Mouse (Mus musculus) kidney, postnatal 0 days (tissue): ENCODE results near the gene Klk1b5. TPM values are rescaled to one million over a fixed set of nuclear protein-coding genes. Genes with fewer than 3 reads are reported as not detected.
"Not testable (repeated sequence)": the region's sequence is repeated elsewhere in the genome, so short reads cannot be mapped to it uniquely, and the experiment has no call there.

Experiments used
- ATAC-seq: fragments of 200-750 bp; cut with Nextera tagmentation; replicated peaks from 2 replicates; pipeline ENCODE4 v1.8.0; 2017; ENCODE audit warnings: low read depth, moderate number of reproducible peaks, moderate TSS enrichment, moderate library complexity; ENCODE audit not compliant: low FRiP score
- DNase-seq: peaks from one replicate; pipeline ENCODE4 v3.0.0-alpha.2; 2016; ENCODE audit warnings: low spot score
- H3K27ac ChIP-seq: fragments of 300-500 bp; sonication (generic); 2 replicates; pipeline ENCODE4 v1.5.1; 2014; ENCODE audit warnings: mild to moderate bottlenecking
- H3K27me3 ChIP-seq: fragments of 300-500 bp; sonication (generic); 2 replicates; pipeline ENCODE4 v1.6.1; 2014; ENCODE audit warnings: low read length, mixed read lengths; ENCODE audit not compliant: insufficient read depth
- H3K36me3 ChIP-seq: fragments of 300-500 bp; sonication (generic); 2 replicates; pipeline ENCODE4 v1.6.1; 2014; ENCODE audit warnings: low read length, mixed read lengths; ENCODE audit not compliant: insufficient read depth
- H3K4me1 ChIP-seq: fragments of 300-500 bp; sonication (generic); replicated peaks from 2 replicates; pipeline ENCODE4 v1.6.1; 2014; ENCODE audit warnings: antibody characterized with exemption, low read length, mixed read lengths; ENCODE audit not compliant: insufficient read depth
- H3K4me2 ChIP-seq: fragments of 300-500 bp; sonication (generic); 2 replicates; pipeline ENCODE4 v1.6.1; 2014; ENCODE audit warnings: mild to moderate bottlenecking, low read length, moderate library complexity, mixed read lengths
- H3K4me3 ChIP-seq: fragments of 300-500 bp; sonication (generic); replicated peaks from 2 replicates; pipeline ENCODE4 v1.5.1; 2014; ENCODE audit warnings: low read depth, low read length
- H3K9ac ChIP-seq: fragments of 300-500 bp; sonication (generic); 2 replicates; pipeline ENCODE4 v1.6.1; 2014; ENCODE audit warnings: low read depth, low read length
- H3K9me3 ChIP-seq: fragments of 300-500 bp; sonication (generic); replicated peaks from 2 replicates; pipeline ENCODE4 v1.6.1; 2016; ENCODE audit warnings: low read length, inconsistent platforms, mixed read lengths
- CTCF ChIP-seq: IDR thresholded peaks from 2 replicates; pipeline ENCODE4 v1.5.1; 2016; ENCODE audit warnings: antibody characterized with exemption, low read depth, mild to moderate bottlenecking, moderate library complexity
- WGBS: fragments of 180-500 bp; shearing (Covaris S2); extraction: QIAGEN DNeasy Blood & Tissue Kit; methylation state at CpG from one replicate; pipeline ENCODE4 v1.1.7; 2014; 5-methylcytosine and 5-hydroxymethylcytosine counted together
- polyA plus RNA-seq: library from polyadenylated mRNA; unstranded; fragments of >200 nt; fragmentation: Nextera tagmentation; extraction: Ambion mirVana; gene quantifications from 2 replicates; pipeline ENCODE4 v1.2.1, GENCODE M21; 2015

Gene Klk1b5
- polyA plus RNA-seq, 1 experiment from 2014 or later: 0.33 TPM

DNA sequence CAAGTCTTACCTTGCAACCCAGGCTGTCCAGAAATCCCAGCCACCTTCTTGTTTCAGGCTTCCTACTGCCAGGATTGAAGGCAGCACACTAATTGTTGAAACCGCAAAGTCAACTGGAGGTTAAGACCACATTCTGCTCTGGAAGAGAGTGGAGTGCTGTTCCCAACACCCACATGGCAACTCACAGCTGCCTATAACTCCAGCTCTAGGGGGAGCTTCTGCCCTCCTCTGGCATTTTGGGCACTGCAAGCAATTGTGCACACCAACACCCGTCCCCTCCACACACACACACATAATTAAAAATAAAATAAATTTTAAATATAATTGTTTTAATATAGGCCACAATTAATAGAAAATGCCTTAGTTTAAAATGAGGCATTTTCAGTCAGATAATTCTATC, 25.4 kb downstream of the Klk1b5 start:
- H3K36me3 ChIP-seq: no peaks in the 10 kb centered on the region
- no peak overlapping the region for H3K4me3 ChIP-seq
- H3K4me1 ChIP-seq: peaks cover 6% of the 10 kb centered on the region; the same call in 1 of the 2 replicates
- H3K4me2 ChIP-seq: no peak overlapping the region
- WGBS: 56% methylated on average over 2 of the region's 2 CpGs
- no peak for ATAC-seq
- no peak overlapping the region for H3K9ac ChIP-seq
- DNase-seq: peak; percentile 16
- H3K27me3 ChIP-seq: no peaks in the 10 kb centered on the region
- no peaks in the 10 kb centered on the region for H3K9me3 ChIP-seq
- peak; percentile 36; the same call in 1 of the 2 replicates for TF ChIP-seq CTCF
- H3K27ac ChIP-seq: no peak overlapping the region

DNA sequence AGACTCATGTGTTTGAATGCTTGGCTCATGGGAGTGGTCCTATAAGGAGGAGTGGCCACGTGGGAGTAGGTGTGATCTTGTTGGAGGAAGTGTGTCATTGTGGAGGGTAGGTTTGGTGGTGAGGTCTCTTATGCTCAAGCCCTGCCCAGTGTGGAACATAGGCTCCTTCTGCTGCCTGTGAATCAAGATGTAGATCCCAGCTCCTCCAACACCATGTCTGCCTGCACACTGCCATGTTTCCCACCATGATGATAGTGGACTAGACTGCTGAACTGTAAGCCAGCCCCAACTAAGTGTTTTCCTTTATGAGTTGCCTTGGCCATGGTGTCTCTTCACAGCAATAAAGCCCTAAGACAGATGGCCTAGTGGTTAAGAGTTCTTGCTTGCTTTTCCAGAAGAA, 28.3 kb downstream of the Klk1b5 start:
- Histone ChIP-seq H3K27me3 (no peaks in the 10 kb centered on the region), H3K9me3 (no peaks in the 10 kb centered on the region), H3K4me3 (no peak overlapping the region), H3K4me1 (peaks cover 12% of the 10 kb centered on the region), H3K9ac (no peak overlapping the region), H3K4me2 (no peak overlapping the region), H3K27ac (no peak overlapping the region), H3K36me3 (peaks cover 4% of the 10 kb centered on the region)
- ATAC-seq (no peak), DNase-seq (no peak)
- TF ChIP-seq CTCF: no peak
- 45% methylated on average over 1 of the region's 1 CpGs for WGBS

GRCm38 (mm10) chr7:44246055-44246983, 30.6 kb downstream of the Klk1b5 start, which contains the start of the genes 1700028J19Rik and 2410002F23Rik:
1700028J19Rik (minus strand) TSS chr7:44246695.
2410002F23Rik (plus strand) TSS chr7:44246722.
- peaks cover 17% of the 10 kb centered on the region for H3K36me3 ChIP-seq
- peak within 1 kb of the TSS; percentile 97 for H3K27ac ChIP-seq
- peak within 1 kb of the TSS; percentile 90 for H3K4me3 ChIP-seq
- H3K4me1 ChIP-seq: peaks cover 12% of the 10 kb centered on the region
- 1% methylated on average over 62 of the region's 62 CpGs for WGBS
- no peaks in the 10 kb centered on the region for H3K9me3 ChIP-seq
- H3K27me3 ChIP-seq: no peaks in the 10 kb centered on the region
- no peak for TF ChIP-seq CTCF
- peak within 1 kb of the TSS; percentile 97 for H3K9ac ChIP-seq
- H3K4me2 ChIP-seq: peak within 1 kb of the TSS; percentile 56
- peak; percentile 96 for DNase-seq
- ATAC-seq: peak; percentile 88

DNA sequence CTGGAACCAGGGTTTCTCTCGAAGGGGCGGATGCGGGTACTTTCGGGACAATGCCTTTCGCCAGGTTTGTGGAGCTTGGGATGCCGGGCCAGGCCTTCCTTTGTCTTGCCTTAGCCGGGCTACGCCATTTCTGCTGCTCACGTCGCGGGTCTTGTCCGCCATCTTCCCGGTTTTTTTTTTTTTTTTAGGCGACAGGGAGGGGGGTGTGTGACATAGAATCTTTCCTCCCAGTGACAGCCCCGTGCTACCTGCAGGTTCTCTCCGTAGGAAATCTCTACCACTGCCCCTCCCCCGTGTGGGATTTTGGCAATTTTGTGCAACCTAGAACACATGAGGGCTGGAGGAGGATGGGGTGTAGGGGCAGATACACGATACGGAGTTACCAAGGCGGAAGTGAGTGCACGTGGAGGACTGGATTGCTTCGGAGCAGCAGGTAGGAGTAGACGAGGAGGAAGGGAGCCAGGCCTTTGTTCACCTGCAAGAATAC, 31.3 kb downstream of the Klk1b5 start:
- H3K9ac ChIP-seq: peak overlapping the region; percentile 97
- 0% methylated on average over 23 of the region's 23 CpGs for WGBS
- peak; percentile 27; the same call in 1 of the 2 replicates for ATAC-seq

GRCm38 (mm10) chr7:44247971-44248370, 32.2 kb downstream of the Klk1b5 start:
- Histone ChIP-seq H3K4me1 (peaks cover 12% of the 10 kb centered on the region), H3K27ac (no peak overlapping the region), H3K27me3 (no peaks in the 10 kb centered on the region), H3K4me3 (peak overlapping the region; percentile 90), H3K4me2 (peak overlapping the region; percentile 56), H3K9ac (peak overlapping the region; percentile 97; the same call in 1 of the 2 replicates), H3K9me3 (no peaks in the 10 kb centered on the region), H3K36me3 (peaks cover 26% of the 10 kb centered on the region)
- 87% methylated on average over 2 of the region's 2 CpGs for WGBS
- ATAC-seq (no peak), DNase-seq (no peak)
- TF ChIP-seq CTCF: no peak

More for the DNA sequence above, 31.3 kb downstream of the Klk1b5 start:
- peak overlapping the region; percentile 90 for H3K4me3 ChIP-seq
- H3K36me3 ChIP-seq: peaks cover 17% of the 10 kb centered on the region
- H3K4me2 ChIP-seq: peak overlapping the region; percentile 56
- peaks cover 12% of the 10 kb centered on the region for H3K4me1 ChIP-seq
- H3K27me3 ChIP-seq: no peaks in the 10 kb centered on the region
- no peak for TF ChIP-seq CTCF
- no peaks in the 10 kb centered on the region for H3K9me3 ChIP-seq
- H3K27ac ChIP-seq: peak overlapping the region; percentile 97
- peak; percentile 69 for DNase-seq

- 90% methylated on average over 4 of the region's 4 CpGs for WGBS
- Histone ChIP-seq H3K4me3 (no peak overlapping the region), H3K4me2 (no peak overlapping the region), H3K27ac (no peak overlapping the region), H3K27me3 (no peaks in the 10 kb centered on the region), H3K4me1 (peaks cover 12% of the 10 kb centered on the region), H3K9me3 (no peaks in the 10 kb centered on the region), H3K36me3 (peaks cover 29% of the 10 kb centered on the region), H3K9ac (no peak overlapping the region)
- no peak for TF ChIP-seq CTCF
- no peak for ATAC-seq
- no peak for DNase-seq
These were observed 33.5 kb downstream of the Klk1b5 start for GRCm38 (mm10) chr7:44249248-44249647.

DNA sequence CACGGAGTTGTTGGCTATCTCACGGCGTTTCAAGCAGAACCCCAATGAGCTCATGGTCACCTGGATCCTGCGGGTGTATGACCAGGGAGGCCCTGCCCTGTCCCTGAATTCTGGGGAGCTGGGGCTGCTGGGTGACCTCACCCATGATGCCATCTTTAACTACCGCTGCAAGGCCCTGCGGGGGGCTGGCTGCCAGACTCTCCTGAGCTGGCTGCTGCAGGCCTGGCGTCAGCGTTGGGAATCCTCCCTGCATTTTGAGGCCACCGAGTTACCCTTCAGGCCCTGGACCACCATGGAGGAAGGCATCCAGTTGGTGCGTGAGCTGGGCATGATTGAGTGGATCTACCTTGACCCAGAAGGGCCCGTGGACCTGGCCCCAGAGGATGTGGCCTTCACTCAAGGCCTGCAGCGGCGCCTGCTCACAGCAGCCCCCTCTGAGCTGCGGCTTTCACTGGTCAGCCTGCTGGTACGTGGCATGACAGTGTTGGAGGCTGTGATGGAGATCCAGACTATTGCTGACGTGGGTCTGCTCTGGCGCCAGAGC, 35.1 kb downstream of the Klk1b5 start:
- H3K4me3 ChIP-seq, ATAC-seq, H3K27me3 ChIP-seq, H3K9ac ChIP-seq, DNase-seq, H3K27ac ChIP-seq, H3K9me3 ChIP-seq, H3K4me2 ChIP-seq, H3K4me1 ChIP-seq: not testable (repeated sequence)
- WGBS: 91% methylated on average over 17 of the region's 17 CpGs
- peaks cover 29% of the 10 kb centered on the region for H3K36me3 ChIP-seq
